Mouse (Mus musculus) R1 (cell line): ENCODE measurements around the gene Emg1.
A peak's percentile ranks its signal among the peaks of the same experiment; 100 is the strongest.

Experiments used
- DNase-seq: peaks from one replicate; pipeline ENCODE4 v3.0.0-alpha.2; 2018; ENCODE audit warnings: low read depth, low spot score

Gene Emg1

GRCm38 (mm10) chr6:124740888-124741761 lies 29.1 kb upstream of the Emg1 start, which contains the start of gene Grcc10:
Gene Grcc10 (minus strand): TSS chr6:124741374.
- peak; percentile 100 for DNase-seq

DNA sequence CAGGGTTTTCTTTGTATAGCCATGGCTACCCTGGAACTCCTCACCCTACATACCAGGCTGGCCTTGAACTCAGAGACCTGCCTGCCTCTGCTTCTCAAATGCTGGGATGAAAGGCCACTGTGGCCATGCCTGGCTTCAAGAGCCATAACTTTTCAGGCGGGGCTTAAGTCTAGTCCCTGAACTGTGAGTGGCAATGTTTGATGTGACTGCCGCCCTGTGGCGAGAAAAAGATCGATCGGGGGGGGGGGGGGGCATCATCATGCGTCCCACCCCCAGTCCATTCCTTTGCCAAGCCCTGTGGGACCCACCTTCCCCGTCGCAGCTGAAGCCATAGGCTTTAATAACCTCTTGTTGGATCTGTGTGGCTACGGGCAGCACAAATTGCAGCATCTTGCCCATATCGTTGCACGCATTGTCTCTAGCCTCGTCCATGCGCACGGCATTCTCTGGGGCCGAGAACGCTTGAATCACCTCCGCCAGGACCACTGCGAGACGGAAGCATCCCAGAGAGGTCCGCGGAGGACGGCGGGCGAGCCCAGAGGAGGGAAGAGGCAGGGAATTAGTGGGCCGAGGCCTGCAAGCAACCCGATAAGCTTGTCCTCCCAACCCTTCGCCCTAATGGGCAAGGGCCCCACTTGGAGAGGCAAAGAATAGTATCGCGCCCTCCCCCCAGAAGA lies 28.4 kb upstream of the Emg1 start:
- DNase-seq, result peak; percentile 78

DNA sequence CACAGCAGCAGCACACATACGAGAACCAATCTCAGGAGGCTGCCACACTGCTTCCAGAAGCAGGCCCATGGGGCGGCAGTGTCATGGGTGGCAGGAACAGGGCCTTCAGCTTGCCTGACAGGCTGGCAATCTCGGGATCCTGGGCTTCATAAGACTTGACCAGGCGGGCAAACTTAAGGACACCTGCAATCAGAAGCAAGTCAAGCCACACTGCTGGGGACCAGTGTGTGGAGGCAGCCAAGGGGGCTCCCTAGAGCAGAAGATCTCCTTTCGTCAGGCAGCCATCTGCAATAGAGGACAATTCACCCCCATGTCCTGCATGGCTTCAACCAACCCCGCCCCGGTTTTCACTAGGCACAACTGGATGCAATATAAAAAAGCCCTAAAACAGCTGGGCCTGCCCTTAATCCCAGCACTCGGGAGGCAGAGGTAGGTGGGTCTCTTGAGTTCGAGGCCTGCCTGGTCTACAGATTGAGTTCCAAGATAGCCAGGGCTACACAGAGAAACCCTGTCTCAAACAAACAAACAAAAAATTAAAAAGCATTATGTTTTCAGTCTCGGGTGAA lies 27.3 kb upstream of the Emg1 start:
- DNase-seq, result no peak

DNA sequence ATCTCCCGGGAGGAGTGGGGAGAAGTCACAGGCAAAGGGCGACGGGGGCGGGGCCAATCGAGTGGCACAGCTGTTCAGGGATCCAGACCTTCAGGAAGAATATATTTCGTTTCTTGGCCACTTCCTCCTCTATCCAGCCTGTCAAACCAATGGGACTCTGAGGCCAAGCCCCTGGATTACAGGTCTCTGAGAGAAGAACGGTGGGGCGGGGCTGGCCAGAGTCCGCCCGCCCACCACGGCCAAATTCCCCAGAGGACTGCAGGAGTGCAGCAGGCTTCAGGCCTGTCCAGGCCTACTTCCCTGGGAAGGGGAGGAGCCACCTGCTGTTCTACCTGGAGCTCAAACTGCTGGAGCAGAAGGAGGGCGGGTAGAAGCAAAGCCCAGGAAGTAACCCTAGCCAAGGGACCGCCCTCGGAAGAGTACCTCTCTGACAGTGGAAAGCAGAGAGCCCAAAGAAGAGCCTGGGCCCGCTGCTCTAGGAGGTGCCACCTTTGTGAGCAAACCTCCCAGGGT lies 26.6 kb upstream of the Emg1 start, which contains the start of gene Ptpn6:
Gene Ptpn6 (minus strand): TSS at position 204 of the 513 bp plus-strand sequence.
- DNase-seq, result peak; percentile 96

DNA sequence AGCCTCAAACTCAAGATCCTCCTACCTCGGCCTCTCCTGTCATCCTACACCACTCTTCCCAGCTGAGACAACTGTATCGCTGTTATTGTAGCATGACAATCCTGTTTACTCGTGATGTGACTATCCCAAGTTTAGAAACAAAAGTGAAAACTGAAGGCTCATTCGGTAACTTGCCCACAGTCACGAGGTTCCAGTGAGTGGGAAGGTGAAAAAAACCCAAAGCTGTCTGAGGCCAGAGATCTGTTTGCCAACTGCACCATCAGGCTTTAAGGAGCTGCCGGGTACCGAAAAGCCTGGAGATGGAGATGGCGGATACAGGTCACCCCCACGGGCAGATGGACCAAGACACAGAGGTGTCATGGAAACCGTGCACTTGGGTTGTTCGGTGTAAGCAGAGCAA lies 25.1 kb upstream of the Emg1 start:
- no peak for DNase-seq

GRCm38 (mm10) chr6:124734417-124734816 lies 22.4 kb upstream of the Emg1 start:
- no peak for DNase-seq

- peak; percentile 65 for DNase-seq
Observed at GRCm38 (mm10) chr6:124732476-124733370, 20.7 kb upstream of the Emg1 start.

GRCm38 (mm10) chr6:124731038-124731437 lies 19.1 kb upstream of the Emg1 start:
- DNase-seq, result no peak

DNA sequence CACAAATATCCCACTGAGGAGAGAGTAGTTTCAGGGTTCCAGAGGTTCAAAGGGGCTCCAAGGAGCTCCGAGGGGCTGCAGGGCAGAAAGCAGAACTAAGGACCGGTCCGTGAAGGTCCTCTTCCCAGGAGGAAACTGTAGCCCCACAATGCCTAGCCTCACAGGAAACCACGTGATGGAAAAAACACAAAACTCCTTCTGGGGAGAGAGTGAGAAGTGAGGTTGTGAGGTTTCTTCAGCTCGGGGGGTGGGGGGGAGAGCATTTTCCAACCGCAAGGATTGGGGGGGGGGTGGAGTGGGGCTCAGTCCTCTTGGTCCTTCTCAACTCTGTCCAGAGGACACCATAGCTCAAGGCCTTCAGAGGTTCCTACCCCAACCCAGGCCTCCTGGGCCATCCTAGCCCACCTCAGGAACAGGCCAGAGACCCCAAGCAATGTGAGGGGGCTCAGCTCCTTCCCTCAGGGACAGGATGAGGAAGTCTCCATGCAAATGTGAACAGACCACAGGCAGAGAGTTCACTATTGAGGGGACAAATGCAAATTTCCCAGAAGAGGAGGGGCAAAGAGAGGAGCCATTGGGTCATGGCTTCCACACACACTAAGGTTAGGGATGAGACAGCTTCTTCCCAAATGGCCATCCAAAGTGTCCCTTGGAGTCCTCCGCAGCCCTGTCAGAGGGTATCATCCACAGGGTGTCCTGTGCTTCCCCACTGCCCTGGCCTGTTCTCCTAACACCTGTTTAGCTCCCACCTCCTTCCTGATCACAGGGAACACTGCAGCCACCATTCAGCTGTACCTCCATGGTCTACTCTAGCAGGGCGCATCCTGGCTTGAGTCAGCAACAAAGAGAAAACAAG lies 18.1 kb upstream of the Emg1 start:
- no peak for DNase-seq

GRCm38 (mm10) chr6:124728621-124729020 lies 16.6 kb upstream of the Emg1 start:
- DNase-seq, result no peak

GRCm38 (mm10) chr6:124724472-124724871 lies 12.5 kb upstream of the Emg1 start:
- no peak for DNase-seq

- no peak for DNase-seq
Observed at GRCm38 (mm10) chr6:124723541-124723940, 11.6 kb upstream of the Emg1 start.

- no peak for DNase-seq
Observed at GRCm38 (mm10) chr6:124722876-124723473, 11.0 kb upstream of the Emg1 start.

- no peak for DNase-seq
Observed at GRCm38 (mm10) chr6:124720904-124721303, 8.9 kb upstream of the Emg1 start.

GRCm38 (mm10) chr6:124719354-124719978 lies 7.5 kb upstream of the Emg1 start:
- DNase-seq, result no peak

DNA sequence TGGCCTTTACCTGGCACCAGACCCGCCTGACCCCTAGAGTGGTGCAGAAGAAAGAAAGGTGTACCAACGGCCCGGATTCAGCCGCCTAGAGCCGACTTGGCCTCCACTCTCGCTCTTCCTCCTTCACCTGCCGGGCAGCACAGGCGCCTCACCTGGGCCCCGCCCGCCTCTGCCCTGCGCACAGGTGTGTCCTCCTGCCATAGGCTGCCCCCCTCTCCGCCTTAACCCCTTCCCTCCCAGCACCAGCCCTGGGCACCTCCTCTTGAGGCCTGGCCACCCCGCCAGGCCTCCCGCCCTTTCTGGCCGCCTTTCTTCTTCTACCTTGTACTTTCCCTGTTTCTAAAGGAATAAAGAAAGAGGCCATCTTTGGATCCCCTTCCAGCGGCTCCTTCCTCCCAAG lies 6.7 kb upstream of the Emg1 start:
- DNase-seq, result no peak

GRCm38 (mm10) chr6:124717968-124718367 lies 6.0 kb upstream of the Emg1 start:
- DNase-seq, result no peak

DNA sequence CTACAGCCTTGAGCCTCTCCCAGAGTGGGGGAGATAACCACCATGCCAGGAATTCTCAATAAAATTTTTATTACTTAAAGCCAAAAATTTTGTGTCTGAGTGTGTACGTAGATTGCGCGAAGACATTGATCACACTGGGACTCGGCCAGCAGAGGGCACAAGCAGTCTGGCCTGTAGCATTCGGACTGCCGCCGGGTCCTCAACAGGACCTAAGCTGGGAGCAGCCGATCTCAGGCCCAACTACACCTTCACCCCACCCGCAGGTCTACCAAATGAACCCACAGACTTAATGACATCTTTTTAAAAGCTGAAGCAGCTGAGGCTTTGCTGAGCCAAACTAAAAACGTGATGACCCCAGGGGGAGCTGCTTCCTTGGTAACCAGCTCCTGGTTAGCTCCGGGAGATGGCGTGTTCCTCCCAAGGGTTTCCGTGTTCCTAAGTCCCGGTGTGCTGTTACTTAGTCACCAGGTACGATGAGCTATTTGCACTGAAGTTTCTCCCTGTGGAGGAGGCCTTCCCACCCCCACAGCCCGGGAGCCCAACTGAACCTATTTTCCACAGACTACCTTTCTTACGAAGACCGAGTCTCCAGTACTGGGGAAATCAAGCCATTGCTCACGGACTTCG lies 5.0 kb upstream of the Emg1 start:
- DNase-seq, result peak; percentile 71

GRCm38 (mm10) chr6:124712918-124713317 lies 940 bp upstream of the Emg1 start:
- no peak for DNase-seq
